Mouse (Mus musculus): ENCODE results near the gene Skap1. TPM values are rescaled to one million over a fixed set of nuclear protein-coding genes. Genes with fewer than 3 reads are reported as not detected.
A peak's percentile ranks its signal among the peaks of the same experiment; 100 is the strongest.

Skap1 gene
- polyA plus RNA-seq, 1 experiment from 2014 or later: 1.8 TPM

- Histone ChIP-seq H3K27me3 (ENCODE audit: control insufficient read depth, insufficient read depth, low read length) (no peaks in the 10 kb centered on the region), H3K27ac (ENCODE audit: low read depth, low read length) (peak overlapping the region; percentile 70), H3K9ac (ENCODE audit: low read length) (no peak overlapping the region; the same call in 1 of the 2 replicates), H3K4me2 (ENCODE audit: low read depth) (peak overlapping the region; percentile 19; the same call in 1 of the 2 replicates), H3K4me1 (ENCODE audit: control insufficient read depth, insufficient read depth, low read length) (peaks cover 23% of the 10 kb centered on the region), H3K4me3 (ENCODE audit: low read depth, low read length) (no peak overlapping the region), H3K9me3 (ENCODE audit: control insufficient read depth, low read length) (no peaks in the 10 kb centered on the region), H3K36me3 (ENCODE audit: control insufficient read depth, insufficient read depth, low read length) (peaks cover 11% of the 10 kb centered on the region)
- no peak for DNase-seq (ENCODE audit: low spot score)
- 77% methylated on average over 12 of the region's 12 CpGs for WGBS
- ATAC-seq (ENCODE audit: insufficient read depth, low FRiP score, low TSS enrichment): no peak
Measured at GRCm38 (mm10) chr11:96766555-96766954, 302.2 kb downstream of the Skap1 start.

- Histone ChIP-seq H3K4me2 (ENCODE audit: low read depth) (peak overlapping the region; percentile 19; the same call in 1 of the 2 replicates), H3K9me3 (ENCODE audit: control insufficient read depth, low read length) (no peaks in the 10 kb centered on the region), H3K36me3 (ENCODE audit: control insufficient read depth, insufficient read depth, low read length) (peaks cover 14% of the 10 kb centered on the region), H3K4me1 (ENCODE audit: control insufficient read depth, insufficient read depth, low read length) (peaks cover 23% of the 10 kb centered on the region), H3K9ac (ENCODE audit: low read length) (no peak overlapping the region; the same call in 1 of the 2 replicates), H3K4me3 (ENCODE audit: low read depth, low read length) (no peak overlapping the region), H3K27ac (ENCODE audit: low read depth, low read length) (peak overlapping the region; percentile 70), H3K27me3 (ENCODE audit: control insufficient read depth, insufficient read depth, low read length) (no peaks in the 10 kb centered on the region)
- WGBS: 24% methylated on average over 7 of the region's 7 CpGs
- peak; percentile 73 for DNase-seq (ENCODE audit: low spot score)
- no peak; the same call in 1 of the 2 replicates for ATAC-seq (ENCODE audit: insufficient read depth, low FRiP score, low TSS enrichment)
Measured at GRCm38 (mm10) chr11:96767096-96767495, 302.7 kb downstream of the Skap1 start.

GRCm38 (mm10) chr11:96768240-96768639, 303.8 kb downstream of the Skap1 start:
- WGBS: 67% methylated on average over 9 of the region's 9 CpGs
- no peak overlapping the region for H3K4me3 ChIP-seq (ENCODE audit: low read depth, low read length)
- no peaks in the 10 kb centered on the region for H3K27me3 ChIP-seq (ENCODE audit: control insufficient read depth, insufficient read depth, low read length)
- H3K4me2 ChIP-seq (ENCODE audit: low read depth): no peak overlapping the region
- peak overlapping the region; percentile 35 for H3K27ac ChIP-seq (ENCODE audit: low read depth, low read length)
- no peak for DNase-seq (ENCODE audit: low spot score)
- H3K9me3 ChIP-seq (ENCODE audit: control insufficient read depth, low read length): no peaks in the 10 kb centered on the region
- no peak for ATAC-seq (ENCODE audit: insufficient read depth, low FRiP score, low TSS enrichment)
- peaks cover 19% of the 10 kb centered on the region for H3K36me3 ChIP-seq (ENCODE audit: control insufficient read depth, insufficient read depth, low read length)
- H3K4me1 ChIP-seq (ENCODE audit: control insufficient read depth, insufficient read depth, low read length): peaks cover 20% of the 10 kb centered on the region
- H3K9ac ChIP-seq (ENCODE audit: low read length): no peak overlapping the region

- Histone ChIP-seq H3K9me3 (ENCODE audit: control insufficient read depth, low read length) (no peaks in the 10 kb centered on the region), H3K4me3 (ENCODE audit: low read depth, low read length) (no peak overlapping the region), H3K36me3 (ENCODE audit: control insufficient read depth, insufficient read depth, low read length) (peaks cover 20% of the 10 kb centered on the region), H3K9ac (ENCODE audit: low read length) (no peak overlapping the region), H3K27me3 (ENCODE audit: control insufficient read depth, insufficient read depth, low read length) (no peaks in the 10 kb centered on the region), H3K4me2 (ENCODE audit: low read depth) (no peak overlapping the region), H3K4me1 (ENCODE audit: control insufficient read depth, insufficient read depth, low read length) (peaks cover 13% of the 10 kb centered on the region), H3K27ac (ENCODE audit: low read depth, low read length) (no peak overlapping the region)
- ATAC-seq (ENCODE audit: insufficient read depth, low FRiP score, low TSS enrichment) (no peak), DNase-seq (ENCODE audit: low spot score) (no peak)
- 97% methylated on average over 9 of the region's 9 CpGs for WGBS
Measured at GRCm38 (mm10) chr11:96771274-96771975, 307.0 kb downstream of the Skap1 start.

- DNase-seq (ENCODE audit: low spot score) (no peak), ATAC-seq (ENCODE audit: insufficient read depth, low FRiP score, low TSS enrichment) (no peak)
- Histone ChIP-seq H3K36me3 (ENCODE audit: control insufficient read depth, insufficient read depth, low read length) (peaks cover 20% of the 10 kb centered on the region), H3K4me1 (ENCODE audit: control insufficient read depth, insufficient read depth, low read length) (peaks cover 10% of the 10 kb centered on the region), H3K9me3 (ENCODE audit: control insufficient read depth, low read length) (no peaks in the 10 kb centered on the region), H3K9ac (ENCODE audit: low read length) (no peak overlapping the region), H3K27ac (ENCODE audit: low read depth, low read length) (no peak overlapping the region), H3K27me3 (ENCODE audit: control insufficient read depth, insufficient read depth, low read length) (no peaks in the 10 kb centered on the region), H3K4me3 (ENCODE audit: low read depth, low read length) (no peak overlapping the region), H3K4me2 (ENCODE audit: low read depth) (no peak overlapping the region)
- 93% methylated on average over 9 of the region's 9 CpGs for WGBS
Measured at GRCm38 (mm10) chr11:96772413-96772812, 308.0 kb downstream of the Skap1 start.

GRCm38 (mm10) chr11:96774536-96774935, 310.1 kb downstream of the Skap1 start:
- H3K27me3 ChIP-seq (ENCODE audit: control insufficient read depth, insufficient read depth, low read length): no peaks in the 10 kb centered on the region
- no peak overlapping the region for H3K27ac ChIP-seq (ENCODE audit: low read depth, low read length)
- H3K9me3 ChIP-seq (ENCODE audit: control insufficient read depth, low read length): no peaks in the 10 kb centered on the region
- ATAC-seq (ENCODE audit: insufficient read depth, low FRiP score, low TSS enrichment): no peak
- H3K4me2 ChIP-seq (ENCODE audit: low read depth): no peak overlapping the region
- 88% methylated on average over 3 of the region's 3 CpGs for WGBS
- peaks cover 7% of the 10 kb centered on the region for H3K4me1 ChIP-seq (ENCODE audit: control insufficient read depth, insufficient read depth, low read length)
- DNase-seq (ENCODE audit: low spot score): no peak
- no peak overlapping the region for H3K4me3 ChIP-seq (ENCODE audit: low read depth, low read length)
- peaks cover 13% of the 10 kb centered on the region for H3K36me3 ChIP-seq (ENCODE audit: control insufficient read depth, insufficient read depth, low read length)
- no peak overlapping the region for H3K9ac ChIP-seq (ENCODE audit: low read length)

- peaks cover 13% of the 10 kb centered on the region for H3K36me3 ChIP-seq (ENCODE audit: control insufficient read depth, insufficient read depth, low read length)
- H3K27ac ChIP-seq (ENCODE audit: low read depth, low read length): no peak overlapping the region
- DNase-seq (ENCODE audit: low spot score): no peak
- H3K27me3 ChIP-seq (ENCODE audit: control insufficient read depth, insufficient read depth, low read length): no peaks in the 10 kb centered on the region
- WGBS: 82% methylated on average over 8 of the region's 8 CpGs
- no peak for ATAC-seq (ENCODE audit: insufficient read depth, low FRiP score, low TSS enrichment)
- no peak overlapping the region for H3K9ac ChIP-seq (ENCODE audit: low read length)
- H3K4me1 ChIP-seq (ENCODE audit: control insufficient read depth, insufficient read depth, low read length): peaks cover 7% of the 10 kb centered on the region
- no peaks in the 10 kb centered on the region for H3K9me3 ChIP-seq (ENCODE audit: control insufficient read depth, low read length)
- no peak overlapping the region for H3K4me3 ChIP-seq (ENCODE audit: low read depth, low read length)
- H3K4me2 ChIP-seq (ENCODE audit: low read depth): no peak overlapping the region
Measured at GRCm38 (mm10) chr11:96775063-96775462, 310.7 kb downstream of the Skap1 start.

GRCm38 (mm10) chr11:96775665-96776064, 311.3 kb downstream of the Skap1 start:
- peaks cover 7% of the 10 kb centered on the region for H3K4me1 ChIP-seq (ENCODE audit: control insufficient read depth, insufficient read depth, low read length)

GRCm38 (mm10) chr11:96776068-96776467, 311.7 kb downstream of the Skap1 start:
- Histone ChIP-seq H3K4me1 (ENCODE audit: control insufficient read depth, insufficient read depth, low read length) (peaks cover 7% of the 10 kb centered on the region), H3K9ac (ENCODE audit: low read length) (no peak overlapping the region), H3K27me3 (ENCODE audit: control insufficient read depth, insufficient read depth, low read length) (no peaks in the 10 kb centered on the region), H3K9me3 (ENCODE audit: control insufficient read depth, low read length) (no peaks in the 10 kb centered on the region), H3K36me3 (ENCODE audit: control insufficient read depth, insufficient read depth, low read length) (peaks cover 9% of the 10 kb centered on the region; the same call in 1 of the 2 replicates), H3K4me2 (ENCODE audit: low read depth) (peak overlapping the region; percentile 75; the same call in 1 of the 2 replicates), H3K4me3 (ENCODE audit: low read depth, low read length) (peak overlapping the region; percentile 54), H3K27ac (ENCODE audit: low read depth, low read length) (no peak overlapping the region)
- ATAC-seq (ENCODE audit: insufficient read depth, low FRiP score, low TSS enrichment) (no peak), DNase-seq (ENCODE audit: low spot score) (no peak)
- 38% methylated on average over 3 of the region's 3 CpGs for WGBS

More at GRCm38 (mm10) chr11:96775665-96776064, 311.3 kb downstream of the Skap1 start:
- Histone ChIP-seq H3K9ac (ENCODE audit: low read length) (no peak overlapping the region), H3K27ac (ENCODE audit: low read depth, low read length) (no peak overlapping the region), H3K4me2 (ENCODE audit: low read depth) (no peak overlapping the region), H3K27me3 (ENCODE audit: control insufficient read depth, insufficient read depth, low read length) (no peaks in the 10 kb centered on the region), H3K36me3 (ENCODE audit: control insufficient read depth, insufficient read depth, low read length) (peaks cover 11% of the 10 kb centered on the region), H3K4me3 (ENCODE audit: low read depth, low read length) (no peak overlapping the region), H3K9me3 (ENCODE audit: control insufficient read depth, low read length) (no peaks in the 10 kb centered on the region)
- 71% methylated on average over 7 of the region's 7 CpGs for WGBS
- DNase-seq (ENCODE audit: low spot score) (no peak), ATAC-seq (ENCODE audit: insufficient read depth, low FRiP score, low TSS enrichment) (no peak)
